Mouse (Mus musculus) MEL (cell line): ENCODE results near the gene Ticam1. TPM values are rescaled to one million over a fixed set of nuclear protein-coding genes. Genes with fewer than 3 reads are reported as not detected.

Experiments used
- DNase-seq: peaks from one replicate; pipeline ENCODE4 v3.0.0; 2011; ENCODE audit warnings: low read depth, low spot score
- H3K27ac ChIP-seq: 2 replicates; pipeline ENCODE4 v1.5.1; 2012; ENCODE audit warnings: low read depth, mild to moderate bottlenecking, control low read depth, low read length, moderate library complexity; ENCODE audit not compliant: control insufficient read depth
- H3K27me3 ChIP-seq, 2 experiments: fragments of 150-350 bp in 1 of 2; sonication (generic) in 1 of 2; 2 replicates each; pipeline ENCODE4 v1.6.1; 2012; ENCODE audit warnings: low read length in 2 of 2, mild to moderate bottlenecking in 2 of 2, improper control_type of control experiment in 1 of 2, moderate library complexity in 1 of 2; ENCODE audit not compliant: insufficient read depth in 2 of 2, control insufficient read depth in 1 of 2
- H3K36me3 ChIP-seq, 2 experiments: 2 replicates each; pipeline ENCODE4 v1.6.1; 2012 to 2014; ENCODE audit warnings: low read length in 2 of 2, improper control_type of control experiment in 1 of 2, inconsistent platforms in 1 of 2, mild to moderate bottlenecking in 1 of 2; ENCODE audit not compliant: insufficient read depth in 2 of 2, control insufficient read depth in 1 of 2
- H3K4me1 ChIP-seq, 2 experiments: fragments of 150-350 bp in 1 of 2; sonication (generic) in 1 of 2; 2 replicates each; pipeline ENCODE4 v1.6.1; 2012; ENCODE audit warnings: low read length in 2 of 2, improper control_type of control experiment in 1 of 2, mild to moderate bottlenecking in 1 of 2; ENCODE audit not compliant: insufficient read depth in 2 of 2, control insufficient read depth in 1 of 2
- H3K4me3 ChIP-seq, 2 experiments: fragments of 150-350 bp in 1 of 2; sonication (generic) in 1 of 2; 2 replicates each; pipeline ENCODE4 v1.5.1; 2012; ENCODE audit warnings: low read depth in 2 of 2, low read length in 2 of 2, mild to moderate bottlenecking in 2 of 2, moderate library complexity in 2 of 2, control low read depth in 1 of 2, improper control_type of control experiment in 1 of 2; ENCODE audit not compliant: control insufficient read depth in 1 of 2, insufficient read depth in 1 of 2
- H3K79me2 ChIP-seq: 2 replicates; pipeline ENCODE4 v1.6.1; 2012; ENCODE audit warnings: mild to moderate bottlenecking, low read length, moderate library complexity; ENCODE audit not compliant: control insufficient read depth, poor library complexity, insufficient read depth
- H3K9ac ChIP-seq: 2 replicates; pipeline ENCODE4 v1.6.1; 2012; ENCODE audit warnings: low read depth, mild to moderate bottlenecking, control low read depth, low read length, moderate library complexity; ENCODE audit not compliant: control insufficient read depth, poor library complexity, severe bottlenecking
- H3K9me3 ChIP-seq: fragments of 150-350 bp; sonication (generic); replicated peaks from 2 replicates; pipeline ENCODE4 v1.6.1; 2012; ENCODE audit warnings: mild to moderate bottlenecking, low read length, improper control_type of control experiment, moderate library complexity; ENCODE audit not compliant: insufficient read depth
- BHLHE40 ChIP-seq: IDR thresholded peaks from 2 replicates; pipeline ENCODE4 v1.6.1; 2012; ENCODE audit warnings: low read depth, mild to moderate bottlenecking, inconsistent platforms, low read length, improper control_type of control experiment, borderline replicate concordance
- CTCF ChIP-seq, 3 experiments: IDR thresholded peaks in 2 of 3; conservative IDR thresholded peaks in 1 of 3; 2 replicates each; pipeline ENCODE4 v1.5.1; 2011 to 2012; ENCODE audit warnings: low read length in 3 of 3, low read depth in 2 of 3, mild to moderate bottlenecking in 2 of 3, improper control_type of control experiment in 1 of 3, inconsistent platforms in 1 of 3, mixed read lengths in 1 of 3, moderate library complexity in 1 of 3; ENCODE audit not compliant: control insufficient read depth in 1 of 3, insufficient read depth in 1 of 3, poor library complexity in 1 of 3, severe bottlenecking in 1 of 3
- EP300 ChIP-seq, 2 experiments: IDR thresholded peaks; 2 replicates each; pipeline ENCODE4 v1.6.1; 2011; ENCODE audit warnings: improper control_type of control experiment in 2 of 2, low read length in 2 of 2, low read depth in 1 of 2, mild to moderate bottlenecking in 1 of 2
- ETS1 ChIP-seq: IDR thresholded peaks from 2 replicates; pipeline ENCODE4 v1.6.1; 2012; ENCODE audit warnings: low read depth, mild to moderate bottlenecking, inconsistent platforms, low read length, improper control_type of control experiment, moderate library complexity
- GATA1 ChIP-seq: IDR thresholded peaks from 2 replicates; pipeline ENCODE4 v1.6.1; 2011; ENCODE audit warnings: low read depth, low read length, improper control_type of control experiment
- HCFC1 ChIP-seq: IDR thresholded peaks from 2 replicates; pipeline ENCODE4 v1.6.1; 2012; ENCODE audit warnings: low read depth, mild to moderate bottlenecking, inconsistent platforms, low read length, improper control_type of control experiment, moderate library complexity
- RAD21 ChIP-seq: IDR thresholded peaks from 2 replicates; pipeline ENCODE4 v1.6.1; 2011; ENCODE audit warnings: mild to moderate bottlenecking, low read depth, low read length, improper control_type of control experiment
- RCOR1 ChIP-seq: IDR thresholded peaks from 2 replicates; pipeline ENCODE4 v1.6.1; 2012; ENCODE audit warnings: low read depth, mild to moderate bottlenecking, inconsistent platforms, low read length, improper control_type of control experiment
- SIN3A ChIP-seq: IDR thresholded peaks from 2 replicates; pipeline ENCODE4 v1.6.1; 2012; ENCODE audit warnings: low read length, improper control_type of control experiment, inconsistent platforms
- SMC3 ChIP-seq: IDR thresholded peaks from 2 replicates; pipeline ENCODE4 v1.6.1; 2011; ENCODE audit warnings: low read depth, low read length, improper control_type of control experiment
- TAL1 ChIP-seq: IDR thresholded peaks from 2 replicates; pipeline ENCODE4 v1.6.1; 2012; ENCODE audit warnings: mild to moderate bottlenecking, inconsistent platforms, low read length, moderate library complexity, mixed read lengths
- UBTF ChIP-seq: IDR thresholded peaks from 2 replicates; pipeline ENCODE4 v1.6.1; 2012; ENCODE audit warnings: low read depth, mild to moderate bottlenecking, inconsistent platforms, low read length, improper control_type of control experiment, moderate library complexity, borderline replicate concordance; ENCODE audit not compliant: insufficient read depth
- USF1 ChIP-seq: IDR thresholded peaks from 2 replicates; pipeline ENCODE4 v1.6.1; 2014; ENCODE audit warnings: low read depth, mild to moderate bottlenecking, inconsistent platforms, low read length, improper control_type of control experiment, moderate library complexity
- ZC3H11A ChIP-seq: IDR thresholded peaks from 2 replicates; pipeline ENCODE4 v1.6.1; 2012; ENCODE audit warnings: low read depth, mild to moderate bottlenecking, inconsistent platforms, low read length, improper control_type of control experiment
- ZNF384 ChIP-seq: IDR thresholded peaks from 2 replicates; pipeline ENCODE4 v1.6.1; 2012; ENCODE audit warnings: low read depth, mild to moderate bottlenecking, inconsistent platforms, low read length, improper control_type of control experiment
- polyA plus RNA-seq, 2 experiments: library from polyadenylated mRNA; stranded (reverse) in 1 of 2; unstranded in 1 of 2; fragments of >175 nt in 1 of 2; fragments of >200 nt in 1 of 2; gene quantifications; 2 replicates each; pipeline versions ENCODE4 v1.2.1 to v1.2.4; 2012; ENCODE audit warnings: low replicate concordance in 2 of 2, low read depth in 1 of 2; ENCODE audit not compliant: insufficient read length in 2 of 2, insufficient read depth in 1 of 2, missing spikeins in 1 of 2
- total RNA-seq: library from RNA; depleted of rRNA; stranded (reverse); fragments of 300-350 nt; gene quantifications from 2 replicates; pipeline ENCODE4 v1.2.3, GENCODE M21; 2012

Gene Ticam1
- total and polyA plus RNA-seq, 3 experiments, result 4.6 to 8.7 TPM; not detected in 1

GRCm38 (mm10) chr17:56251136-56251829 is 25.3 kb downstream of the Ticam1 start:
- H3K9ac ChIP-seq, result no peak overlapping the region
- H3K36me3 ChIP-seq, result peaks cover 0 to 3% of the 10 kb centered on the region in 2 experiments; a peak in 1 of 4 replicates
- H3K27ac ChIP-seq, result no peak overlapping the region
- no peaks in the 10 kb centered on the region for H3K9me3 ChIP-seq
- H3K79me2 ChIP-seq, result no peaks in the 10 kb centered on the region; the same call in 1 of the 2 replicates
- peaks cover 3 to 13% of the 10 kb centered on the region in 2 experiments; a peak in 2 of 4 replicates for H3K27me3 ChIP-seq
- no peak for TF ChIP-seq UBTF
- no peak for TF ChIP-seq RCOR1
- no peak; the same call in none of the 2 replicates for TF ChIP-seq ZC3H11A
- TF ChIP-seq BHLHE40, result no peak
- no peak for TF ChIP-seq GATA1
- no peak for TF ChIP-seq HCFC1
- TF ChIP-seq TAL1, result peak; percentile 47
- TF ChIP-seq ZNF384, result 0 out of 2 replicates have a peak, but pooled peaks have one; percentile 36
- peak; percentile 54 for TF ChIP-seq RAD21
- peak; percentile 89 for TF ChIP-seq SMC3
- peak; percentile 71 to 85 (median 84) for TF ChIP-seq CTCF (IDR thresholded peaks at IDR 0.05 in 2 of 3, conservative IDR thresholded peaks at IDR 0.05 in 1 of 3; ENCODE audit: control insufficient read depth in 1 of 3, insufficient read depth in 1 of 3, low read depth in 2 of 3, low read length in 3 of 3, poor library complexity in 1 of 3, severe bottlenecking in 1 of 3)
- peak; percentile 52 for TF ChIP-seq SIN3A
- TF ChIP-seq EP300 (IDR thresholded peaks at IDR 0.05; ENCODE audit: low read depth in 1 of 2, low read length in 2 of 2), result peak in 1 of 2 experiments; percentile 13; a peak in 1 of 4 replicates
- no peak for TF ChIP-seq USF1
- DNase-seq, result peak; percentile 76
- no peak overlapping the region for H3K4me3 ChIP-seq
- peaks cover 0 to 11% of the 10 kb centered on the region in 2 experiments; a peak in 1 of 4 replicates for H3K4me1 ChIP-seq

DNA sequence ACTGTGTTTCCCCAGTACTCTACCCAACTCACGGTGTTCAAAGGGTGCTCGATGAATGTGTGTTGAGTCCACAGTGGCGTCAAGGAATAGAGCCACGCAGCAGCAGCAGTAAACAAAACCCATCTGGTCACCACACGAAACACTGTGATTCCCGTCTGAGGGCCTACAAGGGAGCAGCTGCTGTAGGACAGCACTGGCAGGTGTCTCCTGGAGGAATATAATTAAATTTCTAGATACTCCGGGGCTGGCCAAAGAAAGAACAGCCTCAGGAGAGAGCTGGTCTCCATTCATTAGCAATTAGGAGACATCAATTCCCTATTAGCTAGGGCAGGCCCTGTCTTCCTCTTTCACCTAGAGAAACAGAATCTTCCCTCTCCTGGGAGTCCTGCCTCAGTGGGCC is 31.0 kb downstream of the Ticam1 start:
- no peak for DNase-seq
- no peak overlapping the region for H3K9ac ChIP-seq
- H3K27me3 ChIP-seq, result peaks cover 3 to 17% of the 10 kb centered on the region in 2 experiments; a peak in 3 of 4 replicates
- no peak overlapping the region for H3K4me3 ChIP-seq
- no peaks in the 10 kb centered on the region for H3K4me1 ChIP-seq
- no peaks in the 10 kb centered on the region for H3K9me3 ChIP-seq
- no peaks in the 10 kb centered on the region for H3K79me2 ChIP-seq
- no peaks in the 10 kb centered on the region for H3K36me3 ChIP-seq
- H3K27ac ChIP-seq, result no peak overlapping the region
- TF ChIP-seq BHLHE40, result no peak
- no peak for TF ChIP-seq GATA1
- no peak for TF ChIP-seq ETS1
